Mouse (Mus musculus) thymus, adult 2 months (tissue): Measurements from ENCODE around the gene Fkbp11. TPM values are rescaled to one million over a fixed set of nuclear protein-coding genes. Genes with fewer than 3 reads are reported as not detected.

Experiments used
- DNase-seq: peaks from one replicate; pipeline ENCODE4 v3.0.0; 2021
- H3K27ac ChIP-seq: fragments of 200-500 bp; 2 replicates; pipeline ENCODE4 v1.5.1; 2012; ENCODE audit warnings: low read length, control low read depth; ENCODE audit not compliant: control insufficient read depth, insufficient read depth
- H3K27me3 ChIP-seq: fragments of 200-500 bp; 2 replicates; pipeline ENCODE4 v1.6.1; 2012; ENCODE audit warnings: mild to moderate bottlenecking, low read length, moderate library complexity, mixed read lengths; ENCODE audit not compliant: control insufficient read depth, insufficient read depth
- H3K36me3 ChIP-seq: fragments of 200-500 bp; 2 replicates; pipeline ENCODE4 v1.6.1; 2012; ENCODE audit warnings: mild to moderate bottlenecking, low read length, moderate library complexity; ENCODE audit not compliant: control insufficient read depth, insufficient read depth
- H3K4me1 ChIP-seq: fragments of 200-500 bp; replicated peaks from 2 replicates; pipeline ENCODE4 v1.6.1; 2012; ENCODE audit warnings: low read length; ENCODE audit not compliant: control insufficient read depth, insufficient read depth
- H3K4me3 ChIP-seq: fragments of 200-500 bp; 2 replicates; pipeline ENCODE4 v1.5.1; 2012; ENCODE audit warnings: mild to moderate bottlenecking, low read length, control low read depth, moderate library complexity; ENCODE audit not compliant: control insufficient read depth, insufficient read depth
- CTCF ChIP-seq: fragments of 200-500 bp; IDR thresholded peaks from 2 replicates; pipeline ENCODE4 v1.5.1; 2012; ENCODE audit warnings: mild to moderate bottlenecking, control low read depth, low read length, moderate library complexity, borderline replicate concordance; ENCODE audit not compliant: control insufficient read depth, poor library complexity, insufficient read depth; ENCODE audit errors: extremely low read depth
- POLR2A ChIP-seq: fragments of 200-500 bp; IDR thresholded peaks from 2 replicates; pipeline ENCODE4 v1.6.1; 2012; ENCODE audit warnings: mild to moderate bottlenecking, low read length, control low read depth, moderate library complexity; ENCODE audit not compliant: control insufficient read depth, poor library complexity, insufficient read depth; ENCODE audit errors: extremely low read depth
- WGBS: fragments of 180-500 bp; shearing (Covaris S2); methylation state at CpG from one replicate; pipeline ENCODE4 v1.1.7; 2018; 5-methylcytosine and 5-hydroxymethylcytosine counted together
- polyA plus RNA-seq: library from polyadenylated mRNA; depleted of rRNA; stranded (reverse); fragments of >200 nt; gene quantifications from 2 replicates; pipeline ENCODE4 v1.2.3, GENCODE M21; 2012

Gene Fkbp11
- polyA plus RNA-seq, 1 experiment, result 3.1 TPM

DNA sequence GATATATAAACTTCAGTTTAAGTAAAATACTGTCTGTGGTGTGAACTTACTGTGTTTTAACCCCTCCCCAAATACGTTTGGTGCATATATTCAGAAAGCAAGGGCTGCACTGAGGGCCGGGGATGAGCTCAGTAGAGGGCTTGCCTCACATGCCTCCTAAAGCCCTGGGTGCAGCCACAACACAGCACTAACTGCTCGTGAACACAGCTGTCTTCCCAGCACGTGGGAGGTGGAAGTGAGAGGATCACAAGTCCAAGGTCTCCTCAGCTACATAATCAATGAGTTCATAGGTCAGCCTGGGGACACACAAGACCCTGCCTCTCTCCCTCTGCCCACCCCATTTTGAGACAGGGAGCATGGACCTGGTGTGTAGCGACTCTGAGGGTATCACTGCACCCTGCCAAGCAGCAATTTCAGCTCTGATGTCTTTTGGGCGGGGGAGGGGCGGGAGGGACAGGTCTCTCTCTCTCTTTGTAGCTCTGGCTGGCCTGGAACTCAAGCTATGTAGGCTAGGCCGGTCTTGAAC, 4.1 kb upstream of the Fkbp11 start:
- Histone ChIP-seq H3K36me3 (peaks cover 7% of the 10 kb centered on the region), H3K4me3 (no peak overlapping the region), H3K27ac (no peak overlapping the region; the same call in 1 of the 2 replicates), H3K27me3 (peaks cover 5% of the 10 kb centered on the region), H3K4me1 (peaks cover 15% of the 10 kb centered on the region)
- 74% methylated on average over 8 of the region's 8 CpGs for whole genome bisulfite sequencing
- no peak for TF ChIP-seq CTCF
- no peak for TF ChIP-seq POLR2A
- no peak for DNase-seq

DNA sequence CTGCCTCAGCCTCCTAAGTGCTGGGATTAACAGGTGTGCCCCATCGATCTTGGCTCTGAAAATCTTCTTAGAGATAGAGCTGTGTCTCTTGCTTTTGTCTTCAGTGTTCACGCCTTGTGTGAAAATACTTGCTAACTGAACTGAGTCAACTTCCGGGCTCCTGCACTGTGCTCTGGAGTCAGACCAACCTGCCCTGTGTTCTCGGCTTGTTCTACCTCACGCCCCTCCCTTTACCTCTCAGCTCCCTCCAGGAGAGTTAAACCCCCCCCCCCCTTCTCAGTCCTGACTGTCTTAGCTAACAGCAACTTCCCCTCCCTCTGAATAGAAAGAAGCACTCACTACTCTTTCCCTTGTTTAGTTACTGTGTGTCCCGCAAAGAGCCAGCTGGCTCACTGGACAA, 2.8 kb upstream of the Fkbp11 start:
- no peak overlapping the region for H3K4me3 ChIP-seq
- H3K27ac ChIP-seq, result no peak overlapping the region
- H3K27me3 ChIP-seq, result peaks cover 5% of the 10 kb centered on the region
- H3K36me3 ChIP-seq, result peaks cover 1% of the 10 kb centered on the region; the same call in 1 of the 2 replicates
- 42% methylated on average over 6 of the region's 6 CpGs for WGBS
- H3K4me1 ChIP-seq, result peaks cover 15% of the 10 kb centered on the region
- TF ChIP-seq POLR2A, result no peak
- TF ChIP-seq CTCF, result no peak
- no peak for DNase-seq

DNA sequence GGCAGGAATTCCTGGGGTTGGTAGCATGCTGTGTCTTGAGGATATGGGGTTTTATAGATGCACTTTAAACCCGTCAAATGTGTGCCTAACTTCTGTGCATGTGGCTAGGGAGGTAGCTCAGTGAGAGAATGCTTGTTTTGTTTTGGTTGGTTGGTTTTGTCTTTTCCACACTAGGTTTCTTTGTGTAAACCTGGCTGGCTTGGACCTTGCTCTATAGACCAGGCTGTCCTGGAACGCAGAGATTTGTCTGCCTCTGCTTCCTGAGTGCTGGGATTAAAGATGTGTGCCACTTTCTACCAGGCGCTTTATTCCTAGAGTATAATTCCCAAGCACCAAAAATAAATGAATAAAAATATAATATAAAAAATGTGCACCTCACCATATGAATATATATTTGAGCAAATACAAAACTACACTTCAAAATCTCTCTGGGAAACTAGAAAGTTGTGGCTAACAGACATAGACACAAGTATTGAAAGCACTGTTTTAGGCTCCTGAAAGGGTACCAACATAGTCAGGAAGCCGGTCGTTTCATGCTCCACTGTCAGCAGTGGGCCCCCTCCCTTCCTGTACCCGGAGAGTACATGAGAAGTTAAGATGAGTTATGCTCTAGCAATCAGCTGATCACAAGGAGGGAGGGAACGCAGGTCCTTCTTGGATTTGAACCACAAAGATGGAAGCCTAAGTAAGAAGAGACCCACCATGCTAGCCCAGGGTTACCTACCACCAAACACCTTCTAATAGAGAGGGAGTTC, 2.0 kb upstream of the Fkbp11 start:
- no peaks in the 10 kb centered on the region for H3K36me3 ChIP-seq
- TF ChIP-seq POLR2A (no peak), CTCF (no peak)
- 46% methylated on average over 7 of the region's 7 CpGs for WGBS
- H3K4me1 ChIP-seq, result peaks cover 15% of the 10 kb centered on the region
- no peak overlapping the region for H3K4me3 ChIP-seq
- DNase-seq, result no peak
- H3K27me3 ChIP-seq, result peaks cover 5% of the 10 kb centered on the region
- H3K27ac ChIP-seq, result no peak overlapping the region

DNA sequence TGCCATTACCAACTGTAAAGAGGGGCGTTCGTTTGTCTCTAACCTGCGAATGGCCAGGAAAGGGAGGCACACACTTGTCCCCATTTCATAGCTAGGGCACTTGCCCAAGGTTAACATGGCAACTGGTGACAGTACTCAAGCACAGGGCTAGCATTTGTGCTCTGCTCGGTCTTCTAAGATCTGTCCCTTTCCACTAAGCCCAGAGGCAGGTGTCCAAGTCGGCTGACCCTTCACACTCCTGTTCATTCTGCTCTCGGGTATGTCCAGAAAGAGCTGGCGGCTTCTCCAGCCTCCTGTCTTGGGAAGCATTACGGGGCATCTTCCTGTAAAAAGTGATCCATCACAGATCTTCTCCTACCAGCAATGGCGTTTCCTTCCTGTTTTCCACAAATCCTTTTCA, 368 bp upstream of the Fkbp11 start:
- H3K4me1 ChIP-seq, result peaks cover 21% of the 10 kb centered on the region
- H3K27ac ChIP-seq, result no peak overlapping the region
- no peak overlapping the region; the same call in 1 of the 2 replicates for H3K4me3 ChIP-seq
- H3K27me3 ChIP-seq, result peaks cover 5% of the 10 kb centered on the region
- no peaks in the 10 kb centered on the region for H3K36me3 ChIP-seq
- no peak for DNase-seq
- 31% methylated on average over 9 of the region's 9 CpGs for WGBS
- TF ChIP-seq CTCF (no peak), POLR2A (no peak)

DNA sequence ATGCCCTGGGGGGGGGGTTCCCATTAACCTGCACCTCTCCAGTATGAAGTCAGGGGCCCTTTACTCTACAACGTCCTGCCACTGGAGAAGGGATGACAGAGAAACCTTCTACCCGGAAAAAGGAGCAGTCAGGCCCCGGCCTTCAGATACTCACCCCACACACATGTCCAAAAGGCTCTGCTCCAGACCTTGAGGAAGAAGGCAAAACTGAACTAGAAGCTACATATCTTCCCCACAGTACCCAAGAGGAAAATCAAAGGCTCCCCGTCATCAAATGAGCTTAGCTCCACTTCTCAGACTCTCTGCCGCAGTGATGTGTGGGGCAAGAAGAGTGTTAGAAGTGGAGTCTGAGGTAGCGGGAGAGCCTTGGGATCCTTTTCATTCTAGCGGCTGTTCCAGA, 1.3 kb downstream of the Fkbp11 start:
- H3K36me3 ChIP-seq, result no peaks in the 10 kb centered on the region
- H3K27me3 ChIP-seq, result peaks cover 5% of the 10 kb centered on the region
- peaks cover 30% of the 10 kb centered on the region for H3K4me1 ChIP-seq
- DNase-seq, result no peak
- no peak overlapping the region for H3K4me3 ChIP-seq
- no peak for TF ChIP-seq CTCF
- TF ChIP-seq POLR2A, result no peak
- no peak overlapping the region for H3K27ac ChIP-seq
- WGBS, result 88% methylated on average over 7 of the region's 7 CpGs

DNA sequence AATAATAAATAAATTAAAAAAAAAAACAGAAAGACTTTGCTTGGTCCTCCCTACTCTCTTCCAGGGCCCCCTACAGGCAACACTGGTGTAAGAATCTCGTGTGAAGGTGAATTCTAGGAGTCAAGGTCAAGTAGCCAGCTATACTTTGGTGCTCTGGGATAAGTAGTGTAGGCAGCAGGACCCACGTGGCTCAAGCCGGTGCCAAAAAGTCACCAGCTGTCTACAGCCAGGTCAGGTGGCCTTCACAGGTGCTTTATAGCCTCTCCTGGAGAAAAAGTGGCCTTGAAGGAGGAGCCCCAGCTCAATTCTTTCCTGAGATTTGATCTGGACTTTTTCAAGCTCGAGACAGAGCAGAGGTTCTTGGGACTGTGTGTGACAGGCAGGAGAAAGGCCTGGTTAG, 1.9 kb downstream of the Fkbp11 start:
- peaks cover 5% of the 10 kb centered on the region for H3K27me3 ChIP-seq
- TF ChIP-seq CTCF, result no peak
- peaks cover 28% of the 10 kb centered on the region for H3K4me1 ChIP-seq
- DNase-seq, result no peak
- H3K4me3 ChIP-seq, result no peak overlapping the region
- no peak overlapping the region for H3K27ac ChIP-seq
- WGBS, result 77% methylated on average over 4 of the region's 4 CpGs
- no peaks in the 10 kb centered on the region for H3K36me3 ChIP-seq
